Mouse (Mus musculus) limb, embryonic 12.5 days (tissue): ENCODE results near the gene 4921536K21Rik. TPM values are rescaled to one million over a fixed set of nuclear protein-coding genes. Genes with fewer than 3 reads are reported as not detected.

ENCODE experiments used
- ATAC-seq: fragments of 200-750 bp; cut with Nextera tagmentation; 2 replicates; pipeline ENCODE4 v1.8.0; 2017; ENCODE audit warnings: low read depth, moderate TSS enrichment; ENCODE audit not compliant: insufficient number of reproducible peaks, insufficient read depth, low FRiP score, low TSS enrichment
- H3K27ac ChIP-seq: fragments of 300-500 bp; sonication (generic); 2 replicates; pipeline ENCODE4 v1.5.1; 2016; ENCODE audit warnings: mild to moderate bottlenecking, moderate library complexity
- H3K27me3 ChIP-seq: fragments of 300-500 bp; sonication (generic); 2 replicates; pipeline ENCODE4 v1.6.1; 2016; ENCODE audit warnings: mild to moderate bottlenecking, moderate library complexity
- H3K36me3 ChIP-seq: fragments of 300-500 bp; sonication (generic); 2 replicates; pipeline ENCODE4 v1.6.1; 2016; ENCODE audit warnings: mild to moderate bottlenecking, moderate library complexity
- H3K4me1 ChIP-seq: fragments of 300-500 bp; sonication (generic); replicated peaks from 2 replicates; pipeline ENCODE4 v1.6.1; 2016
- H3K4me2 ChIP-seq: fragments of 300-500 bp; sonication (generic); 2 replicates; pipeline ENCODE4 v1.6.1; 2016; ENCODE audit warnings: mild to moderate bottlenecking, moderate library complexity
- H3K4me3 ChIP-seq: fragments of 300-500 bp; sonication (generic); replicated peaks from 2 replicates; pipeline ENCODE4 v1.5.1; 2016; ENCODE audit warnings: mild to moderate bottlenecking
- H3K9ac ChIP-seq: fragments of 300-500 bp; sonication (generic); replicated peaks from 2 replicates; pipeline ENCODE4 v1.6.1; 2016; ENCODE audit warnings: mild to moderate bottlenecking, moderate library complexity
- H3K9me3 ChIP-seq: fragments of 300-500 bp; sonication (generic); 2 replicates; pipeline ENCODE4 v1.6.1; 2016; ENCODE audit warnings: mild to moderate bottlenecking, moderate library complexity
- WGBS: fragments of 180-500 bp; shearing (Covaris S2); methylation state at CpG from one replicate; pipeline ENCODE4 v1.1.7; 2016; 5-methylcytosine and 5-hydroxymethylcytosine counted together
- polyA plus RNA-seq: library from polyadenylated mRNA; unstranded; fragments of >200 nt; fragmentation: Nextera tagmentation; extraction: Ambion mirVana; gene quantifications from 2 replicates; pipeline ENCODE4 v1.2.1, GENCODE M21; 2016

Gene 4921536K21Rik
- polyA plus RNA-seq, 1 experiment from 2014 or later: 0.18 TPM

GRCm38 (mm10) chr11:3883711-3884110, 11.2 kb downstream of the 4921536K21Rik start:
- H3K27ac ChIP-seq: no peak overlapping the region
- ATAC-seq: no peak
- H3K9me3 ChIP-seq: no peaks in the 10 kb centered on the region
- H3K27me3 ChIP-seq: no peaks in the 10 kb centered on the region; the same call in 1 of the 2 replicates
- 78% methylated on average over 3 of the region's 3 CpGs for WGBS
- H3K36me3 ChIP-seq: no peaks in the 10 kb centered on the region
- no peak overlapping the region for H3K9ac ChIP-seq
- no peak overlapping the region for H3K4me3 ChIP-seq
- no peak overlapping the region for H3K4me2 ChIP-seq
- H3K4me1 ChIP-seq: no peaks in the 10 kb centered on the region

GRCm38 (mm10) chr11:3879836-3880235, 15.1 kb downstream of the 4921536K21Rik start:
- no peak overlapping the region for H3K9ac ChIP-seq
- no peak overlapping the region for H3K4me2 ChIP-seq
- no peaks in the 10 kb centered on the region for H3K4me1 ChIP-seq
- WGBS: 38% methylated on average over 2 of the region's 2 CpGs
- no peak overlapping the region for H3K4me3 ChIP-seq
- 0 out of 2 replicates have a peak, but pooled peaks have one; percentile 42 for ATAC-seq
- no peaks in the 10 kb centered on the region for H3K36me3 ChIP-seq
- H3K27ac ChIP-seq: no peak overlapping the region
- no peaks in the 10 kb centered on the region for H3K27me3 ChIP-seq
- no peaks in the 10 kb centered on the region for H3K9me3 ChIP-seq

- H3K9ac ChIP-seq: no peak overlapping the region
- WGBS: 68% methylated on average over 7 of the region's 7 CpGs
- no peak overlapping the region for H3K4me3 ChIP-seq
- H3K4me1 ChIP-seq: no peaks in the 10 kb centered on the region
- no peaks in the 10 kb centered on the region for H3K9me3 ChIP-seq
- no peaks in the 10 kb centered on the region for H3K36me3 ChIP-seq
- no peaks in the 10 kb centered on the region for H3K27me3 ChIP-seq
- ATAC-seq: no peak
- no peak overlapping the region for H3K4me2 ChIP-seq
- no peak overlapping the region for H3K27ac ChIP-seq
Measured at GRCm38 (mm10) chr11:3878660-3879059, 16.2 kb downstream of the 4921536K21Rik start.

GRCm38 (mm10) chr11:3876419-3876818, 18.5 kb downstream of the 4921536K21Rik start:
- no peak overlapping the region for H3K4me3 ChIP-seq

GRCm38 (mm10) chr11:3864343-3864742, 30.6 kb downstream of the 4921536K21Rik start:
- H3K4me2 ChIP-seq: peak overlapping the region; percentile 79
- peak overlapping the region; percentile 61; the same call in 1 of the 2 replicates for H3K9ac ChIP-seq
- peak overlapping the region; percentile 53 for H3K4me3 ChIP-seq
- WGBS: 17% methylated on average over 6 of the region's 6 CpGs
- H3K9me3 ChIP-seq: no peaks in the 10 kb centered on the region
- ATAC-seq: no peak
- H3K27ac ChIP-seq: no peak overlapping the region
- peaks cover 5% of the 10 kb centered on the region; the same call in 1 of the 2 replicates for H3K4me1 ChIP-seq
- peaks cover 26% of the 10 kb centered on the region for H3K27me3 ChIP-seq
- H3K36me3 ChIP-seq: no peaks in the 10 kb centered on the region

More at GRCm38 (mm10) chr11:3876419-3876818, 18.5 kb downstream of the 4921536K21Rik start:
- no peak for ATAC-seq
- H3K36me3 ChIP-seq: no peaks in the 10 kb centered on the region
- 71% methylated on average over 6 of the region's 6 CpGs for WGBS
- H3K4me1 ChIP-seq: no peaks in the 10 kb centered on the region
- H3K27ac ChIP-seq: no peak overlapping the region
- H3K9me3 ChIP-seq: no peaks in the 10 kb centered on the region
- no peak overlapping the region for H3K9ac ChIP-seq
- H3K4me2 ChIP-seq: no peak overlapping the region
- no peaks in the 10 kb centered on the region for H3K27me3 ChIP-seq

GRCm38 (mm10) chr11:3863454-3864112, 31.3 kb downstream of the 4921536K21Rik start, which contains the start of gene Osbp2:
Gene Osbp2 (minus strand): TSS chr11:3863903.
- Histone ChIP-seq H3K9me3 (no peaks in the 10 kb centered on the region), H3K27me3 (peaks cover 26% of the 10 kb centered on the region), H3K9ac (peak within 1 kb of the TSS; percentile 61), H3K27ac (no peak within 1 kb of the TSS), H3K36me3 (no peaks in the 10 kb centered on the region), H3K4me2 (peak within 1 kb of the TSS; percentile 79), H3K4me1 (peaks cover 5% of the 10 kb centered on the region; the same call in 1 of the 2 replicates), H3K4me3 (peak within 1 kb of the TSS; percentile 53)
- 5% methylated on average over 51 of the region's 58 CpGs for WGBS
- ATAC-seq: peak; percentile 79

GRCm38 (mm10) chr11:3862661-3863453, 32.0 kb downstream of the 4921536K21Rik start:
- H3K4me3 ChIP-seq: peak overlapping the region; percentile 53
- 0 out of 2 replicates have a peak, but pooled peaks have one; percentile 17 for ATAC-seq
- H3K27me3 ChIP-seq: peaks cover 26% of the 10 kb centered on the region
- H3K4me1 ChIP-seq: peaks cover 5% of the 10 kb centered on the region; the same call in 1 of the 2 replicates
- H3K9me3 ChIP-seq: no peaks in the 10 kb centered on the region
- WGBS: 71% methylated on average over 19 of the region's 19 CpGs
- no peak overlapping the region for H3K27ac ChIP-seq
- H3K4me2 ChIP-seq: peak overlapping the region; percentile 79
- no peak overlapping the region for H3K9ac ChIP-seq
- no peaks in the 10 kb centered on the region for H3K36me3 ChIP-seq

GRCm38 (mm10) chr11:3860361-3860760, 34.5 kb downstream of the 4921536K21Rik start:
- Histone ChIP-seq H3K9ac (no peak overlapping the region), H3K4me2 (no peak overlapping the region), H3K4me3 (no peak overlapping the region), H3K27ac (no peak overlapping the region), H3K4me1 (peaks cover 5% of the 10 kb centered on the region; the same call in 1 of the 2 replicates), H3K36me3 (no peaks in the 10 kb centered on the region), H3K9me3 (no peaks in the 10 kb centered on the region), H3K27me3 (peaks cover 20% of the 10 kb centered on the region)
- 79% methylated on average over 4 of the region's 4 CpGs for WGBS
- ATAC-seq: no peak

- H3K36me3 ChIP-seq: no peaks in the 10 kb centered on the region
- 91% methylated on average over 4 of the region's 4 CpGs for WGBS
Measured at GRCm38 (mm10) chr11:3859778-3860177, 35.1 kb downstream of the 4921536K21Rik start.

GRCm38 (mm10) chr11:3857902-3858301, 37.0 kb downstream of the 4921536K21Rik start:
- 0 out of 2 replicates have a peak, but pooled peaks cover 7% of the 10 kb centered on the region for H3K9me3 ChIP-seq
- 78% methylated on average over 5 of the region's 5 CpGs for WGBS
- H3K36me3 ChIP-seq: no peaks in the 10 kb centered on the region
- no peak overlapping the region for H3K4me2 ChIP-seq
- no peaks in the 10 kb centered on the region for H3K4me1 ChIP-seq
- peaks cover 13% of the 10 kb centered on the region for H3K27me3 ChIP-seq
- no peak overlapping the region for H3K9ac ChIP-seq
- no peak overlapping the region for H3K27ac ChIP-seq
- no peak for ATAC-seq
- no peak overlapping the region for H3K4me3 ChIP-seq

More at GRCm38 (mm10) chr11:3859778-3860177, 35.1 kb downstream of the 4921536K21Rik start:
- Histone ChIP-seq H3K27ac (no peak overlapping the region), H3K4me3 (no peak overlapping the region), H3K9me3 (0 out of 2 replicates have a peak, but pooled peaks cover 4% of the 10 kb centered on the region), H3K4me2 (no peak overlapping the region), H3K4me1 (peaks cover 5% of the 10 kb centered on the region; the same call in 1 of the 2 replicates), H3K27me3 (peaks cover 20% of the 10 kb centered on the region), H3K9ac (no peak overlapping the region)
- ATAC-seq: no peak

- Histone ChIP-seq H3K4me2 (no peak overlapping the region), H3K9me3 (0 out of 2 replicates have a peak, but pooled peaks cover 7% of the 10 kb centered on the region), H3K27me3 (no peaks in the 10 kb centered on the region), H3K36me3 (no peaks in the 10 kb centered on the region), H3K4me1 (no peaks in the 10 kb centered on the region), H3K27ac (no peak overlapping the region), H3K4me3 (no peak overlapping the region), H3K9ac (no peak overlapping the region)
- WGBS: 88% methylated on average over 5 of the region's 5 CpGs
- no peak for ATAC-seq
Measured at GRCm38 (mm10) chr11:3855846-3856245, 39.1 kb downstream of the 4921536K21Rik start.
